Mouse (Mus musculus): ENCODE measurements around the gene Mrgpra9. TPM values are rescaled to one million over a fixed set of nuclear protein-coding genes. Genes with fewer than 3 reads are reported as not detected.

Mrgpra9 gene
- polyA plus RNA-seq (2014; fragmentation: Illumina TruSeq; extraction: RNeasy Lipid Tissue Mini Kit (QIAGEN cat#74804); ENCODE audit: low read depth, low replicate concordance), result not detected

DNA sequence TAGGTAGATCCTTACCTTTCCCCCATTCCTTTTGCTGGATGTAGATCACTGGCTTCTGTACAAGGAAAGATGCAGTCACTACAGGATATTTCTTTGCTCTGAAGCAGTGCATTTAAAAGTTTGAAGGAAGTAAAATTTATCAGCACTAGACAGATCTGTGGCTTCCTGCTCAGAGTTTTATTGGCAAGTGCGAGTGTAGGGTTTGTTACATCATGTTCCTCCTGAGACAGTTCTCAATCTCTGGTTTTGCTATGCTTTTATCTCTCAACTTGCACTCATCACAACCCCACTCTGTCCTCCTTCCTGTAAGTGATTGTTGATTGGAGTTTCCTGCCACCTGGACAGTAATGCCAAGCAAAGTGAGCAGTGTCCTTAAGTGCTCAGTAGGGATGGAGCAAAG is at the start of gene Mrgpra9:
Gene Mrgpra9, minus strand, starts transcription at position 79 of the 400 bp plus-strand sequence.

DNA sequence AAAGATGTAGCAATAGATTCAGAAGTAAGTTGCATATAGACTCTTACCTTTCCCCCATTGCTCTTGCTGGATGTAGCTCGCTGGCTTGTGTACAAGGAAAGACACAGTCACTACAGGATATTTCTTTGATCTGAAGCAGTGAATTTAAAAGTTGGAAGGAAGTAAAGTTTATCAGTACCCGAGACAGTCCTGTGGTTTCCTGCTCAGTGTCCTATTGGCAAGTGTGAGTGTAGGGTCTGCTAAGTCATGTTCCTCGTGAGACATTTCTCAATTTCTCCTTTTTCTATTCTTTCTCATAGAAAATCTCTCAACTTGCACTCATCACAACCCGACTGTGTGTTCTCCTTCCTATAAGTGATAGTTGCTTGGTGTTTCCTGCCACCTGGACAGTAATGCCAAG is 47.8 kb downstream of the Mrgpra9 start, which contains the start of gene Mrgpra6:
Gene Mrgpra6, minus strand, starts transcription at position 91 of the 400 bp plus-strand sequence.

Other genes starting within 250 kb of the Mrgpra9 start
- 6.7 TPM for gene Spty2d1, start 244.4 kb downstream of the Mrgpra9 start, polyA plus RNA-seq (2014; fragmentation: Illumina TruSeq; extraction: RNeasy Lipid Tissue Mini Kit (QIAGEN cat#74804); ENCODE audit: low read depth, low replicate concordance)
- 23.6 TPM for gene Tmem86a, start 202.2 kb downstream of the Mrgpra9 start, polyA plus RNA-seq (2014; fragmentation: Illumina TruSeq; extraction: RNeasy Lipid Tissue Mini Kit (QIAGEN cat#74804); ENCODE audit: low read depth, low replicate concordance)
- not detected for gene Ptpn5, start 119.2 kb downstream of the Mrgpra9 start, polyA plus RNA-seq (2014; fragmentation: Illumina TruSeq; extraction: RNeasy Lipid Tissue Mini Kit (QIAGEN cat#74804); ENCODE audit: low read depth, low replicate concordance)
- gene Mrgpra6, start 47.9 kb downstream of the Mrgpra9 start, polyA plus RNA-seq (2014; fragmentation: Illumina TruSeq; extraction: RNeasy Lipid Tissue Mini Kit (QIAGEN cat#74804); ENCODE audit: low read depth, low replicate concordance), result not detected
- not detected for gene Mrgpra1, start 101.4 kb upstream of the Mrgpra9 start, polyA plus RNA-seq (2014; fragmentation: Illumina TruSeq; extraction: RNeasy Lipid Tissue Mini Kit (QIAGEN cat#74804); ENCODE audit: low read depth, low replicate concordance)
- gene Mrgpra2a, start 199.3 kb upstream of the Mrgpra9 start, polyA plus RNA-seq (2014; fragmentation: Illumina TruSeq; extraction: RNeasy Lipid Tissue Mini Kit (QIAGEN cat#74804); ENCODE audit: low read depth, low replicate concordance), result not detected

All from heart, adult 10 weeks (tissue).